Mouse (Mus musculus): ENCODE data around the gene Oaz2.

Gene Oaz2

GRCm38 (mm10) chr9:65692959-65693603, 25.3 kb downstream of the Oaz2 start:
- DNase-seq (ENCODE audit: low spot score), result no peak

GRCm38 (mm10) chr9:65695646-65696045, 27.8 kb downstream of the Oaz2 start:
- peak; percentile 68 for DNase-seq (ENCODE audit: low spot score)

GRCm38 (mm10) chr9:65696337-65696736, 28.5 kb downstream of the Oaz2 start:
- DNase-seq (ENCODE audit: low spot score), result no peak

GRCm38 (mm10) chr9:65697356-65697755, 29.6 kb downstream of the Oaz2 start:
- DNase-seq (ENCODE audit: low spot score), result no peak

- no peak for DNase-seq (ENCODE audit: low spot score)
These were observed 30.2 kb downstream of the Oaz2 start for GRCm38 (mm10) chr9:65697992-65698391.

GRCm38 (mm10) chr9:65700504-65700903, 32.7 kb downstream of the Oaz2 start:
- DNase-seq (ENCODE audit: low spot score), result no peak

GRCm38 (mm10) chr9:65702286-65702685, 34.5 kb downstream of the Oaz2 start:
- no peak for DNase-seq (ENCODE audit: low spot score)

- no peak for DNase-seq (ENCODE audit: low spot score)
These were observed 35.4 kb downstream of the Oaz2 start for GRCm38 (mm10) chr9:65703241-65703640.

- no peak for DNase-seq (ENCODE audit: low spot score)
These were observed 36.3 kb downstream of the Oaz2 start for GRCm38 (mm10) chr9:65703926-65704595.

- no peak for DNase-seq (ENCODE audit: low spot score)
These were observed 50.4 kb downstream of the Oaz2 start for GRCm38 (mm10) chr9:65718195-65718594.

GRCm38 (mm10) chr9:65721161-65721566, 53.4 kb downstream of the Oaz2 start:
- DNase-seq (ENCODE audit: low spot score), result no peak

GRCm38 (mm10) chr9:65724471-65725290, 56.9 kb downstream of the Oaz2 start:
- DNase-seq (ENCODE audit: low spot score), result no peak

GRCm38 (mm10) chr9:65725291-65725622, 57.5 kb downstream of the Oaz2 start:
- DNase-seq (ENCODE audit: low spot score), result no peak

GRCm38 (mm10) chr9:65726431-65726830, 58.6 kb downstream of the Oaz2 start:
- no peak for DNase-seq (ENCODE audit: low spot score)

- no peak for DNase-seq (ENCODE audit: low spot score)
These were observed 59.7 kb downstream of the Oaz2 start for GRCm38 (mm10) chr9:65727491-65727890.

- no peak for DNase-seq (ENCODE audit: low spot score)
These were observed 60.8 kb downstream of the Oaz2 start for GRCm38 (mm10) chr9:65728588-65728987.

GRCm38 (mm10) chr9:65734931-65735330, 67.1 kb downstream of the Oaz2 start:
- DNase-seq (ENCODE audit: low spot score), result no peak
